Mouse (Mus musculus): ENCODE results near the gene Ptf1a. TPM values are rescaled to one million over a fixed set of nuclear protein-coding genes. Genes with fewer than 3 reads are reported as not detected.

Ptf1a gene
- not detected in 2 replicates for polyA plus RNA-seq (2015; fragmentation: Nextera tagmentation; extraction: Ambion mirVana)

DNA sequence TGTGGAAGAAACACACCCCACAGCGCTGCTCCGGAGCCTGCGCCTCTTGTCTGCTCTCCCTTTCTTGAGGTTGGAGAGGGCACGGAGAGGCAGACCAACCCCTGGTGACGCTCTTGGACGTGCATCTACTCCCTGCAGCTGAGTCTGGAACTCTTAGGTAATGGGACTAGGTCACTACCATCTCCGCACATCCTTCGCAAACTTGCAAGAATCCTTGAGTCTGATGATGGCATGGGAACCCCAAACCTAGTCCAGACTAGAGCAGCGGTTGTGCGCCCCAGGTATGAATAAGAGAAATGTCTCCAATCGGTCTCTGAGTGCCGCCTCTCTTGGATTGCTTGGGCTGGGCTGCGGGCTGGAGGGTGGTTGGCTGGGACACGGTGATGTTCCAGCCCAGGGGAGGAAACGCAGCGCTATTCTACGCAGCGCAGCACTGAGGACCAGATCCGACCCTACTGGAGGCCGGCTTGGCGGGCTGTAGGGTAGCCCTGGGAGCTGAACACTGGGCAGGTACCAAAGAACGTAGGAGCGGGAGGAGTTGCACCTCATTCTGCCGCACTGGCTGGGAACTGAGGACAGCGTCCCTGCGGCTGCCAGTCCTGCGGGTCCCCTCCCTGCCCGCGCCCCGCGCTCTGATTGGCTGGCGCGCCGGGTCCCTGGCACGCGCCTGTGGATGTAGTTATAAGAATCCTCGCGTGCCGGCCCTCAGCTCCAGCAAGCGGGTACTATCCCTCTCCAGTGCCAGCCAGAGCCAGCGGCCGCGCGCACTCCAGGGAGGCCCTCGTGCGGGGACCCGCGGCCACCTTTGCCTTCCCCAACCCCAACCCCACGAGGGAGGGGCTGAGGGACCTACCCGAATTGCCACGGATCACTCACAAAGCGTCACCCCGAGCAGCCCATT is at the start of gene Ptf1a:
Ptf1a (plus strand) TSS at position 733 of the 901 bp plus-strand sequence.

Other genes starting within 250 kb of the Ptf1a start
- gene Armc3, start 246.4 kb upstream of the Ptf1a start, polyA plus RNA-seq (2015; fragmentation: Nextera tagmentation; extraction: Ambion mirVana): 0.12 TPM in 1 of 2 replicates, not detected in the other
- 10.1 and 10.9 TPM in 2 replicates for gene Msrb2, start 74.2 kb upstream of the Ptf1a start, polyA plus RNA-seq (2015; fragmentation: Nextera tagmentation; extraction: Ambion mirVana)
- not detected in 2 replicates for gene 4921504E06Rik, start 108.3 kb downstream of the Ptf1a start, polyA plus RNA-seq (2015; fragmentation: Nextera tagmentation; extraction: Ambion mirVana)
- gene Otud1, start 212.1 kb downstream of the Ptf1a start, polyA plus RNA-seq (2015; fragmentation: Nextera tagmentation; extraction: Ambion mirVana): 6.2 and 6.5 TPM in 2 replicates